Mouse (Mus musculus) layer of hippocampus, adult 9-10 months (tissue): Measurements from ENCODE around the gene Vmn1r72.
"Not testable (repeated sequence)": the region's sequence is repeated elsewhere in the genome, so short reads cannot be mapped to it uniquely, and the experiment has no call there.

Experiments
- DNase-seq: peaks from one replicate; pipeline ENCODE4 v3.0.0; 2022; ENCODE audit warnings: low spot score

Gene Vmn1r72

GRCm38 (mm10) chr7:11680047-11680446, at the start of gene Vmn1r72:
TSS of gene Vmn1r72 (minus strand) at chr7:11680147.
- not testable (repeated sequence) for DNase-seq

GRCm38 (mm10) chr7:11617082-11617481, 62.9 kb downstream of the Vmn1r72 start:
- not testable (repeated sequence) for DNase-seq
